Mouse (Mus musculus): ENCODE measurements around the gene Ezh2. TPM values are rescaled to one million over a fixed set of nuclear protein-coding genes. Genes with fewer than 3 reads are reported as not detected.
"Not testable (repeated sequence)": the region's sequence is repeated elsewhere in the genome, so short reads cannot be mapped to it uniquely, and the experiment has no call there.

Ezh2 gene
- polyA plus RNA-seq (2011; ENCODE audit: insufficient read length, low read depth, missing spikeins) = 44.2 and 63.9 TPM in 2 replicates

DNA sequence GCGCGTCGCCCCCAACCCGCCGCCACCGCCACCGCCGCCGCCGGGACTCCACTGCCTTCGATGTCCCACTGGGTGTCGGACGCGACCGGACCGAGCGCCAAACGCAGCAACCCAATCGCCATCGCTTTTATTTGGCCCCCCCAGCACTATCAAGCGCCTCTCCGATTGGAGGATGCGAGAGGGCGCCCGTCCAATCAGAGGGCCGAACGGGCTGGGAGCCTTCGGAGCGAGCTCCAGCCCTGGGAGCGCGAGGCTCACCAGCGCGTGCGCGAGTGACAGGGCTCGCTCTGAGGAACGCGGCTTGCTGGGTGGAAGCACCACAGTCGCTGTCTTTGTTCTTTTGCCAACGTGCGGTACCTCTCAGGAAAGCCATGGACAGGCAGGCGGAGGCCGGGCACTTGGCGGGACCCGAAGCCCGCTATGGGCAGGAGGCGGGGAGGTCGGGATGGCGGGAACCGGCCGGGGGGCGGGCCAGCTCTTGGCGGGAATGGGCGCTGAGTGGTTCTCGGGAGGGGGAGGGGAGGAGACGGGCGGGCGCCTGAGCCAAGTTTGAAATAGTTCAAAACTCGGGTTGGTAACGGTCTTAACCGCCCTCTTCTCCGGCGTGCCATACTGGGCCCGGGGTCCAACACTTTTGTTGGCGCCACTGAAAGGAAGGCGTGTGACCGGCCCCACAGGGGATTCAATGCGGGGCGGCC, at the start of gene Ezh2:
Ezh2 (minus strand) TSS at position 416 of the 698 bp plus-strand sequence.
- TF ChIP-seq CTCF (IDR thresholded peaks at IDR 0.05; ENCODE audit: borderline replicate concordance, insufficient read depth, low read length) (no peak), POLR2A (IDR thresholded peaks at IDR 0.05; ENCODE audit: low read depth, low read length) (peak; percentile 84)
- no peaks in the 10 kb centered on the region for H3K4me1 ChIP-seq (ENCODE audit: control insufficient read depth, insufficient read depth, low read length)
- peak within 1 kb of the TSS; percentile 94 for H3K4me3 ChIP-seq (ENCODE audit: insufficient read depth, low read length)
- H3K27ac ChIP-seq (ENCODE audit: insufficient read depth, low read length) = peak within 1 kb of the TSS; percentile 67

GRCm38 (mm10) chr6:47636527-47637076, 41.5 kb upstream of the Ezh2 start:
- Histone ChIP-seq H3K4me1 (ENCODE audit: control insufficient read depth, insufficient read depth, low read length) (no peaks in the 10 kb centered on the region), H3K4me3 (ENCODE audit: insufficient read depth, low read length) (no peak overlapping the region), H3K27ac (ENCODE audit: insufficient read depth, low read length) (no peak overlapping the region)
- no peak for TF ChIP-seq POLR2A (IDR thresholded peaks at IDR 0.05; ENCODE audit: low read depth, low read length)
- TF ChIP-seq CTCF (IDR thresholded peaks at IDR 0.05; ENCODE audit: borderline replicate concordance, insufficient read depth, low read length) = no peak

DNA sequence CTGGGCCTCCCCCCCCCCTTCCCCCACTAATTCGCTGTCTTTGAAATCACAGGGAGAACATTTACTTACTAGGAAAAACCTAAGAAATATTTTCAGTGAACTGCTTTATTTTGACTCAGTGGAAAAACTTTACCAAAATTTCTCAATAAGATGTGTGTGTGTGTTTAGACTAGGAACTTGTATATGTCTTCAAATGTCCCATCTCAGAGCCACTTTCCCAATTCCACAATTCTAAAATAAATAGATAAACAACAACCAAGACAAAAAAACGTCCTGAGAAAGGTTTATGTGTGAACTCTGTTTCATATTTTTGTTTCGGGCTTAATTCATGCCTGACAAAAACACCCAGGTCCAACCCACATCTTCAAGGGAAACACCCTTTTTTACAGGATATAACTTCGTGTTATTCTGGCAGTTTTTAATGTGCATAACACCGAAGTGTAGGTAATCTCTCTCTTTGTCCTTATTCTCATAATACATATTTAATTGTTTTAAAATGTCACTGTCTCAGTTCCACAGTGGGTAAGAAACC, 40.9 kb upstream of the Ezh2 start:
- no peaks in the 10 kb centered on the region for H3K4me1 ChIP-seq (ENCODE audit: control insufficient read depth, insufficient read depth, low read length)
- no peak overlapping the region for H3K27ac ChIP-seq (ENCODE audit: insufficient read depth, low read length)
- no peak overlapping the region for H3K4me3 ChIP-seq (ENCODE audit: insufficient read depth, low read length)
- TF ChIP-seq POLR2A (IDR thresholded peaks at IDR 0.05; ENCODE audit: low read depth, low read length) (no peak), CTCF (IDR thresholded peaks at IDR 0.05; ENCODE audit: borderline replicate concordance, insufficient read depth, low read length) (no peak)

DNA sequence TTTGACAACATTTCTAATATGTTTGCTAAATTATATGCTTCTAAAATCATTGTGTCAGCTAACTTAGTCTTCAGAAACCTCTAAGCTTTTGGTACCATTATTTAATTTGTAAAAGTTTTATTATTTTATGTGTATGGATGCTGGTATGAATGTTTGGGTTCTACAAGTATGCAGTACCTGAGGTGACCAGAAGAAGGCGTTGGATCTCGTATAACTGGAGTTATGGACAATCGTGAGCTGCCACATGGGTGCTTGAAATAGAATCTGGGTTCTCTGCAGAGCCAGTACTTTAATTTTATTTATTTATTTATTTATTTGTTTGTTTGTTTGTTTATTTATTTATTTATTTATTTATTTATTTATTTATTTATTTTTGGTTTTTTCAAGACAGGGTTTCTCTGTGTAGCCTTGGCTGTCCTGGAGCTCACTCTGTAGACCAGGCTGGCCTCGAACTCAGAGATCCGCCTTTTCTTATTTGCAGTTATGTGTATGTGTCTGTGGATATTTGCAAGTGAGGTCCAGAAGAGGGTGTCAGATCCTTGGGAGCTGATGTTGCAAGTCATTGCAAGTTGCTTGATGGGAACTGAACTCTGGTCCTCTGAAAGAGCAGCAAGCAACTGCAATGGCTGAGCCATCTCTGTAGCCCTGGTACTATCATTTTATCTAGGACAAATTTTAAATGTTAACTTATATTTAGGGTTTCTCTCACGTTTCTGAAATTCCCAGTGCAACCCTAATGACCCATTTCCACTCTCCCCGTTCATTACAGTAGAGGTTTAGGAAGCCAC, 40.3 kb upstream of the Ezh2 start:
- no peak overlapping the region for H3K4me3 ChIP-seq (ENCODE audit: insufficient read depth, low read length)
- TF ChIP-seq CTCF (IDR thresholded peaks at IDR 0.05; ENCODE audit: borderline replicate concordance, insufficient read depth, low read length) = no peak
- TF ChIP-seq POLR2A (IDR thresholded peaks at IDR 0.05; ENCODE audit: low read depth, low read length) = no peak
- no peak overlapping the region for H3K27ac ChIP-seq (ENCODE audit: insufficient read depth, low read length)
- no peaks in the 10 kb centered on the region for H3K4me1 ChIP-seq (ENCODE audit: control insufficient read depth, insufficient read depth, low read length)

DNA sequence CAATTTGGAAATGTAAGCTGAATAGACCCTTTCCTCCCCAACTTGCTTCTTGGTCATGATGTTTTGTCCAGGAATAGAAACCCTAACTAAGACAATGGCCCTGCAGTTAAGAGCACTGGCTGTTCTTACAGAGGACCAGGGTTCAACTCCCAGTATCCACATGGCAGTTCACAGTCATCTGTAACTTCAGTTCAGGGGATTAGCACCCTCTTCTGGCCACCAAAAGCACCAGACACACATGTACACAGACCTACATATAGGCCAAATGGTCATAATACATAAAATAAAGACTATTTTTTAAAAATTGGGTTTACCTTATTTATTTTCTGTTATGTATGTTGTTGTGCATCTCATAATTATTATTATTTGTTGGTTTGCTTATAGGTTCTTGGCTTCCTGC, 38.3 kb upstream of the Ezh2 start:
- Histone ChIP-seq H3K27ac (ENCODE audit: insufficient read depth, low read length) (no peak overlapping the region), H3K4me1 (ENCODE audit: control insufficient read depth, insufficient read depth, low read length) (no peaks in the 10 kb centered on the region), H3K4me3 (ENCODE audit: insufficient read depth, low read length) (no peak overlapping the region)
- no peak for TF ChIP-seq POLR2A (IDR thresholded peaks at IDR 0.05; ENCODE audit: low read depth, low read length)
- no peak for TF ChIP-seq CTCF (IDR thresholded peaks at IDR 0.05; ENCODE audit: borderline replicate concordance, insufficient read depth, low read length)

GRCm38 (mm10) chr6:47630061-47630460, 34.9 kb upstream of the Ezh2 start:
- H3K27ac ChIP-seq (ENCODE audit: insufficient read depth, low read length) = not testable (repeated sequence)

GRCm38 (mm10) chr6:47627978-47628377, 32.8 kb upstream of the Ezh2 start:
- Histone ChIP-seq H3K4me3 (ENCODE audit: insufficient read depth, low read length) (no peak overlapping the region), H3K4me1 (ENCODE audit: control insufficient read depth, insufficient read depth, low read length) (no peaks in the 10 kb centered on the region), H3K27ac (ENCODE audit: insufficient read depth, low read length) (no peak overlapping the region)
- TF ChIP-seq POLR2A (IDR thresholded peaks at IDR 0.05; ENCODE audit: low read depth, low read length) = no peak
- TF ChIP-seq CTCF (IDR thresholded peaks at IDR 0.05; ENCODE audit: borderline replicate concordance, insufficient read depth, low read length) = no peak

More at GRCm38 (mm10) chr6:47630061-47630460, 34.9 kb upstream of the Ezh2 start:
- not testable (repeated sequence) for H3K4me3 ChIP-seq (ENCODE audit: insufficient read depth, low read length); H3K4me1 ChIP-seq (ENCODE audit: control insufficient read depth, insufficient read depth, low read length)

DNA sequence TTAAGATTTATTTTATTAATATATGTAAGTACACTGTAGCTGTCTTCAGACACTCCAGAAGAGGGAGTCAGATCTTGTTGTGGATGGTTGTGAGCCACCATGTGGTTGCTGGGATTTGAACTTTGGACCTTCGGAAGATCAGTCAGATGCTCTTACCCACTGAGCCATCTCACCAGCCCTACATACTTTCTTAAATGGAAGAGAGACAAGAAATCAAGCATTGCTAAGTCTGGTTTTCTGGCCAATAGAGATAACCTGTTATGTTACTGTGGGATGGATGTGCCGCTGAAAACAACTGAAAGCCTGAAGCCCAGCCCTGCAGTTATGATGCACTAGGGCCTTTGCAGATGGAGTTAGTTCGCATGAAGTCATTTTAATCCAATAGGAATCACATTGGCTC, 31.8 kb upstream of the Ezh2 start:
- H3K4me3 ChIP-seq (ENCODE audit: insufficient read depth, low read length); H3K27ac ChIP-seq (ENCODE audit: insufficient read depth, low read length); H3K4me1 ChIP-seq (ENCODE audit: control insufficient read depth, insufficient read depth, low read length): not testable (repeated sequence)

DNA sequence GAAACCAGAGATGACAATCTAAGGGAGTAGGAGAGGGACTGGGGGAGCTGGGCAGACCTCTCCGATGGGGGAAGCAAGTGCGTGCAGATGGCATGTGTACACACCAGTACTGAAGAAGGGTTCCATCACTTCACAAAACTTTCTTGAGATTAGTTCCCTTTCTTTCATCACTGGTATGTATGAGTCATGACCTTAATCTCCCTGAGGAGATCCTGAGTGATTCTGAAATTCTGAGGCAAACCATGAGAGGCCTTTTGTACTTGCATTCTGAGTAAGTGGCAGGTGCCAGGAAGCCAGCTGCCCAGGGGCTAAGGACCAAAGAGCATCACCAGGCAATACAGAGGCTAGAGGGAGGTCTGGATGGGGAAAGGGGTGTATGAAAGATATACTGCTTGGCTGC, 25.9 kb upstream of the Ezh2 start:
- Histone ChIP-seq H3K4me1 (ENCODE audit: control insufficient read depth, insufficient read depth, low read length) (no peaks in the 10 kb centered on the region), H3K27ac (ENCODE audit: insufficient read depth, low read length) (no peak overlapping the region), H3K4me3 (ENCODE audit: insufficient read depth, low read length) (no peak overlapping the region)
- TF ChIP-seq CTCF (IDR thresholded peaks at IDR 0.05; ENCODE audit: borderline replicate concordance, insufficient read depth, low read length) (no peak), POLR2A (IDR thresholded peaks at IDR 0.05; ENCODE audit: low read depth, low read length) (no peak)

- not testable (repeated sequence) for H3K4me3 ChIP-seq (ENCODE audit: insufficient read depth, low read length); H3K4me1 ChIP-seq (ENCODE audit: control insufficient read depth, insufficient read depth, low read length); H3K27ac ChIP-seq (ENCODE audit: insufficient read depth, low read length)
Observed at GRCm38 (mm10) chr6:47608306-47608705, 13.2 kb upstream of the Ezh2 start.

All from embryonic fibroblast, embryonic 13.5 days (primary cell).